Mouse (Mus musculus): ENCODE measurements around the gene Add1. TPM values are rescaled to one million over a fixed set of nuclear protein-coding genes. Genes with fewer than 3 reads are reported as not detected.

The Add1 gene
- 100 to 1,000 TPM; 174 to 180 TPM for total RNA-seq (2021)
- long read RNA-seq, experiment 1, full-length matches to known transcripts = 31 of 93 reads
- long read RNA-seq, experiment 1, partial matches to known transcripts = 17 of 93 reads
- long read RNA-seq, experiment 1, other reads (novel, unspliced or antisense) = 45 of 93 reads
- long read RNA-seq, experiment 2, full-length matches to known transcripts = 35 of 99 reads
- long read RNA-seq, experiment 2, partial matches to known transcripts = 20 of 99 reads
- long read RNA-seq, experiment 2, other reads (novel, unspliced or antisense) = 44 of 99 reads

DNA sequence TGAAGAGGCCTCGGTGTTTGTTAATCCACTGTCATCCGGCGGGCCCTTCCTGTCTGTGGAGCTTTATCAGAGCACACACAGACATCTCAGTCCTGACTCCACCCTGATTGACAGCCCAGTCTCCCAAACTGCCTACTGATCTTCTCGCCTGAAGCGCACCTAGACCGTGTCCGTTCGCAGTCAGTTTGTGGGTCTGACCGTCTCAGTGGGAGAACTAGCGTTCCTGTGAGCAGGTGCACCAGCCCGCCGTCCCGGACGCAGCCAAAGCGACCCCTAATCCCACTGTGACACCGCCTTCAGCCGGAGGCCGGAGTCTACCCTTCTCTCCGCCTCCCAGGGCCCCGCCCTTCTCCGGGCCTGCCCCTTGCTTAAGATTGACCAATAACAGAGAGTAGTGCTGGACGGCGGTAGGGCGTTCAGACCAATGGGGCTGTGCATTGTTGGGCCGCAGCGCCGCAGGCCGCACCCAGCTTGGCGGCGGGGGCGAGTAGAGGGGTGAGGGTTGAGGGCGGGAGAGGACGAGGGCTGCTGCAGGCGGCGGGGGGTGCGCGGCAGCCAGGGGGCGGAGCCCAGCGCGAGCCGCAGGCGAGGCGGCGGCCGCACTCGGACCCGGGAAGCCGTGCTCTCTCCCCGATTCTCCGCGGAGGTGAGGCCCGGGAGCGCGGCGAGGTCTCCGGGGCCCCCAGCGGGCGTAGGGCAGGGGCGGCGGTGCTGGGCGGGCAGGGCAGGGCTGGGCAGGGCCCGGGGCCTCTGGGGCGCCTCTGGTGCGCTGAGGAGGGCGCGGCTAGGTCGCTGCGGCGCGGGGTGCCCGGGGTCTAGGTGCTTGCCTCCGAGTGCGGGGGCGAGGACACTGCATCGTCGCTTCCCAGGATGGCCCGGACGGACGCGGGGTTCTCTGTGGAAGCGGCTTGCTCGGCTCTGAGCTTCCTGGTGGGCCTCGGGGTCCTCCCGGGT, at the start of gene Add1:
Add1 (plus strand) TSS at position 397 of the 954 bp plus-strand sequence.
- DNase-seq (ENCODE audit: low spot score in 2 of 2) = peak; percentile 92 to 95

DNA sequence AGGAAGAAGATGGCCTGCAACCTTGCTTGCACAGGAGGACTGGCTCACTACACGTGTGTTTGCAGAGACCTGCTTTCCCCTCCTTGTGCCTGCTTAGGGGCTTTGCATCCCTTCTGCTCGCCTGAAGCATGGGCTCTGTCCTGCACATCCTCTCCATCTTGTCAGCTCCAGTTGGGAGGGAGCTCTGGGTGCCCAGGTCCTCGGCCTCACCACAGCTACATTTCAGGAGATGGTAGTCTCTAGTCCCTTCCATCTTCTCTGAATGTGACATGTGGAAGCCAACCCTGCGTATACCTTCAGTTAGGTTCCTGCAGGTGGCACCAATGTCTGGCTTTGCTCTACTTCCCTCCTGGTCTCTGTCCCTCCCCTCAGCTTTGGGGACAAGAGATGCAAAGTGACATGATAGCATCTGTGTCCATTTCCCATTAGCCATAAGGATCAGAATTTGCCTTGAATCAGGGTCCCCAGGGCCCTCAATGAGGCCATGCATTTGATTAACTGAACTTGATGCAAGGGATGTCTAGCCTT, 49.4 kb upstream of the Add1 start:
- no peak for DNase-seq (ENCODE audit: low spot score in 2 of 2)

DNA sequence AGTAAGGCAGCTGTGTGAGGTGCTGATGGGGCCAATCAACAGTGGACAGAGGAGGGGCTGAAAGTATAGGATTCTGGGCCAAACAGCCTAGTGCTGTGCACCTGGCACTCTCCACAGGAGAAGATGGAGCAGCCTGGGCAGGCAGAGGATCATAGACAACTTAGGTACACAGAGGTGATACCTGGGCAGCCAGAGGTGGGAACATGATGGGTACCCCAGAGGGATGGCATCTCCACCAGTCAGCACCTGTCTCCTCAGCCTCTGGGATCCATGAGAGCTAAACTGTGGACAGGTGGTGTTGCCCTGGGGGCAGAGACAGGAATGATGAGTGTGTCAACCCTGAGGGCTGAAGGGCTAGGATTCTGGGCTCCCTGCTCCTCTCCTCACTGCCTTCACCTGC, 49.0 kb upstream of the Add1 start:
- DNase-seq (ENCODE audit: low spot score in 2 of 2) = no peak

DNA sequence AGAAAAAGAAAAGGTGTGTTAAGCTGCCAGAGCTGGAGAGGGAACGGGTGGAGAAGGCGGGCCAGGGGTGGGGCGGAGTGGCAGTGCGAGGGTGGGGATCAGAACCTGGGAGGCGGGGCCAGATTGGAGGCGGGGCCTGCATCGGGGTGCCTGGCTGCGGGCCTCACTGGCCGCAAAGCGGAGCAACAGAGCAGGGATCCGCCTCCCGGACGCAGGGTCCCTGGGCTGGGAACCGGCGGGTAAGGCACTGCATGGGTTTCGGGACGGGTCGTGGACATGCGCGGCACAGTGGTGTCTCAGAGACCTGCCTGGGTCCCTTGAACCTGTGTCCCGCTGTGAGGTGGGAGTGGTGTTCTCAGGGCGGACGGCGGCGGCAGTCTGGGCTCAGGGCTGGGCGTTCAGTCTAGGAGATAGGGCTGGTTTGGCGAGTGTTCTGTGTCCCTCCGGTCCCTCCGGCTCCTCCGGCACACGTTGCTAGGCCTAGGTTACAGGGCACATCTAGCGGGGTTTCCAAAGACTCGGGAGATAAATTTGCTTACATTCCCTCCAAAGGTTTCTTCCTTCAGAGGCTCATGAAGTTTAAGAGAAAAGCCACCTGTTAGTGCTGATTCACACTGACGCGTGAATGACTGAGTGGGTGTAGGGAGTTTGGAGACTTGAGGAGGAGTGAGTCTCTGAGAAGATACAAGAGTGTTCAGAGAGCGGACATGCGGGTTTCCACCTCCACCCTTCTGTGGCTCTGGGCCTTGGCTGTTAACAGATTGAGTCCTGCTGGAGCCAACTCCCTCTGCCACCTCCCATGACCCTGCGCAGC, 47.6 kb upstream of the Add1 start, which contains the start of gene Sh3bp2:
Sh3bp2 (plus strand) TSS at position 176 of the 814 bp plus-strand sequence.
- peak; percentile 89 to 95 for DNase-seq (ENCODE audit: low spot score in 2 of 2)

GRCm38 (mm10) chr5:34526477-34526775, 47.0 kb upstream of the Add1 start:
- DNase-seq (ENCODE audit: low spot score in 2 of 2) = no peak

GRCm38 (mm10) chr5:34527352-34527751, 46.1 kb upstream of the Add1 start:
- no peak for DNase-seq (ENCODE audit: low spot score in 2 of 2)

DNA sequence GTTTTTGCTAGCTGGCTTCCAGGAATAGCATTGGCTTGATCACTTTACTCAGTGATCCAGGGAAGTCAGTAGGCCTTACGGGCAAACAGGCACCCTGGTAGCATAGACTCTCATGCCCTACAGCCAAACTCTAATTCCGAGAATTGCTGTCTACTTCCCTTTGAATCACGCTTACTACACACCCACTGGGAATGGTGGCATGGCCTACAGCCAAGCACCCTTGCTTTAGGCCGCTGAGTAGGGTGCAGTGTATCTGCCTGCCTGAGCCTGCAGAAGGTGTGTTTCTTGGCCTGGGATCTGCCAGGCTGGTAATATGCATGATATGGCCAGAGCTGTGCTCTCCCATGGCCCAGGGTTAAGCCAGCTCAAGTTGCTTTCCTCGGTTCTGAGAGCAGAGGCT, 44.7 kb upstream of the Add1 start:
- no peak for DNase-seq (ENCODE audit: low spot score in 2 of 2)

GRCm38 (mm10) chr5:34530116-34530515, 43.3 kb upstream of the Add1 start:
- DNase-seq (ENCODE audit: low spot score in 2 of 2) = no peak

GRCm38 (mm10) chr5:34530687-34531086, 42.8 kb upstream of the Add1 start:
- no peak for DNase-seq (ENCODE audit: low spot score in 2 of 2)

DNA sequence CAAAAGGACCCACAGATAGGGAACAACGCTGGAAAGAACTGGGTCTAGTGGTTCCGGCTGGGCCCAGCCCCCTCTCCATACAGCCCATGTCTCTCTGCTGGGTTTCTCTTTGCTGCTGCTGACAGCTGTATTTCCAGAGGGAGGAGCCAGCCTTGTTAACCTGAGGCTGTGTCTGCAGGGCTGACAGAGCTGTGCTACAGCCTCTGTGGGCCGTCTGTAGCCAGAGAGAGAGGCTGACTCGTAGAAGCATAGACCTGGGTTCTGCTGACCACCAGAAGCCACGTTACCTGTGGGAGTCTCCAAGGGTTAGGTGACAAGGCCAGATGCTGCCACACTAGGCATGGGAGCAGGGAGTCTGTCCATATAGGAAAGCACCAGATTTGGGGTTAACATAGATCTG, 40.4 kb upstream of the Add1 start:
- no peak for DNase-seq (ENCODE audit: low spot score in 2 of 2)

DNA sequence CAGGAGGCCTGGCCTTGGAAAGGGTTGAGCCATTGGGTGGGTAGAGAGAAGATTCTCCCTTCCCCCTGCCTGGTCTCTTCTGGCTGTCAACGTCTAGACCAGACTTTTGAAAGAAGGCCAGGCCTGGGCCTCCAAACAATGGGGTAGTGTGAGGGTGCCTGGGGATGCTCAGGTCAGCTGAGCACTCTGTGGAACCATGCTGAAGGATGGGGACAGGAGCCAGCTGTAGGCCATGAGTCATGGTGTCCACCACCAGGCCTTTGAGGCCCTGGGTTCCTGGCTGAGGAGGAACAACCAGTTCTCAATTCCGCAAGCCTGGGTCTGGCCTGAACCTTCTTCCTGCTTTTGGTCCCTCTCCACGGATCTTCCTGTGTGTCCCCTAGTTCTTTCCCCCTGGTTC, 39.6 kb upstream of the Add1 start:
- DNase-seq (ENCODE audit: low spot score in 2 of 2) = no peak

DNA sequence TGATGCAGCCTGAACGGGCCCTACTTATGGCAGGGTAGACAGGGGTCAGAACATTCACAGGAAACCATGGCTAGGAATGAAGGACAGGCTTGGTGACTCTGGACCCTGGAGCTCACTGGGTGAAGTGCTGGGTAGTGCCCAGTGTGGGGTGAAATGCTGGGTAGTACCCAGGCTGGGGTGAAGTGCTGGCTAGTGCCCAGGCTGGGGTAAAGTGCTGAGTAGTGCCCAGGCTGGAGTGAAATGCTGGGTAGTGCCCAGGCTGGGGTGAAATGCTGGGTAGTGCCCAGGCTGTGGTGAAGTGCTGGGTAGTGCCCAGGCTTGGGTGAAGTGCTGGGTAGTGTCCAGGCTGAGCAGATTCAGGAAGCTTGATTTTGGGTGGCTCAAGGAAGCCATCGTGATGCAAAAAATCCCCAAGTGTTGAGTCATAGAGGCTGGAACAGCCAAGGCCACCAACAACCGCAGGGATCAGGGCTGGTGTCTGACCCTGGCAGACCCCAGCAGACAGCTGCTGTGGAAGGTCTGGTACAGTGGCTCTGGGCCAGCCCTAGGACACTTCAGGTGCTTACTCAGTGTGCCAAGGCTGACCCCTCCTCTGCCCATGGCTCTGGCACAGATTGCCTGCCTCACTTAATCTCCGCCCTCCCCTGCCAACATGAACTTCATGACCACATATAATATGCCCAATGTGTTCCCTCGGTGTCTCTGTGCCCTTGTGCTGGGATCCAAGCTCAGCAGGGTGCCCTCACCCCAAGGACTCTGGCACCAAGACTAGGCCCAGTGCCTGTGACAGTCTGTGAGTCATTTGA, 38.5 kb upstream of the Add1 start:
- no peak for DNase-seq (ENCODE audit: low spot score in 2 of 2)

GRCm38 (mm10) chr5:34535831-34536230, 37.6 kb upstream of the Add1 start:
- DNase-seq (ENCODE audit: low spot score in 2 of 2) = no peak

DNA sequence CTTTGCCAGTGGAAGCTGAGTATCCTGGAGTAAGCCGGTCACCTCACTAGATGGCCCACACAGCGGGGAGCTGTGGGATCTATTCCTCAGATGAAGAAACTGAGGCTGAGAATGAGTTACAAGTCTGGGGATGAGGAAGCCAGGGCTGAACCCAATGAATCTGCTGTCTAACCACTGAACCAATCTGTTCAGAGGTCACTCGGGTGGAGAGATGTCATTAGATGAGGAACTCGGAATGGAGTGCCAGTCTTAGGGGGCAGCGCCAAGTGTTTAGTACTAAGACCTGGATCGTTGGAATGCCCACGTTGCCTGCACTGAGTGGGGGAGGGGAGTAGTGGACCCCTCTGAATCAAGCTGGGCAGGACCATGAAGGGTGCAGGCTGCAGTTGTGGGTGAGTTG, 35.4 kb upstream of the Add1 start:
- no peak for DNase-seq (ENCODE audit: low spot score in 2 of 2)

DNA sequence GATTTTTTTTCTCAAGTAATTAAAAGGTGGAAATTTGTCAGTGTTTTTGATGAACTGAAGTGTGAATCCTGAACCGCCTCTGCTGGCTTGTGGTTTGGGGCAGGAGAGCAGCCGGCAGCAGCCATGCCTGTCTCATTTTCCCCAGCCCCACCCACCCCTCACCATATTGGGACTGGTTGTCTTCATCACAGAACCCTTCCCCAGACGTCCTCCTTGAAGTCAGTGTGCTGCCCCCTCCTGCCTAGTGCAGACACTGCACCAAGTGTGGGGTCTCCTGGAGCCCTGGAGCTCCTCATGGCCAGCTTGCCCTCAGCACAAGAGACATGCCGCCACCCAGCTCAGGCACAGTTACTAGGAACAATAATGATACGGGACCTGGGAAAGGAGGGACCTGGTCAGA, 34.9 kb upstream of the Add1 start:
- no peak for DNase-seq (ENCODE audit: low spot score in 2 of 2)

- DNase-seq (ENCODE audit: low spot score in 2 of 2) = no peak
Observed at GRCm38 (mm10) chr5:34539121-34539520, 34.3 kb upstream of the Add1 start.

DNA sequence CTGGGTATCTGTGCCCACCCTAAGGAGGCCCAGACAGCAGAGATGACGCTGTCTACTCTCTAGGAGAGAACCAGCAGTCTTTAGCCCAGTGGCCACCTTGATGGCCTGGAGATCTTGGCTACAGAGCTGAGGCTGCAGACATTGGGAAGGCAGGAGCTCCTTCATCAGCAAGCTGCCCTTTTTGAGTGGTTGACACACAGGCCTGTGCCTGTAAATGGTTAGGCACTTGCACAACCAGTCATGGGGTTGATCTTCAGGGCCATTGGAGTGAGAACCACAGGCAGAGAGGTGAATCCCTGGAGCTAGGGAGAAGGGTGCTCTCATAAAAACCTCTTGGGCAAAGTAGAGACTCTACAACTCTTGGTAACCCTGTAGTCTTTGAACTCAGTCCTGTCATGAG, 31.3 kb upstream of the Add1 start:
- DNase-seq (ENCODE audit: low spot score in 2 of 2) = no peak

- no peak for DNase-seq (ENCODE audit: low spot score in 2 of 2)
Observed at GRCm38 (mm10) chr5:34543114-34543513, 30.4 kb upstream of the Add1 start.

- DNase-seq (ENCODE audit: low spot score in 2 of 2) = no peak
Observed at GRCm38 (mm10) chr5:34547410-34547809, 26.1 kb upstream of the Add1 start.

- DNase-seq (ENCODE audit: low spot score in 2 of 2) = no peak
Observed at GRCm38 (mm10) chr5:34549135-34549482, 24.4 kb upstream of the Add1 start.
